Mouse (Mus musculus): ENCODE measurements around the gene Gm9747. TPM values are rescaled to one million over a fixed set of nuclear protein-coding genes. Genes with fewer than 3 reads are reported as not detected.
A peak's percentile ranks its signal among the peaks of the same experiment; 100 is the strongest.

Gene Gm9747
- total and polyA plus RNA-seq, 2 experiments from 2014 or later: 14.8 TPM; not detected in 1

DNA sequence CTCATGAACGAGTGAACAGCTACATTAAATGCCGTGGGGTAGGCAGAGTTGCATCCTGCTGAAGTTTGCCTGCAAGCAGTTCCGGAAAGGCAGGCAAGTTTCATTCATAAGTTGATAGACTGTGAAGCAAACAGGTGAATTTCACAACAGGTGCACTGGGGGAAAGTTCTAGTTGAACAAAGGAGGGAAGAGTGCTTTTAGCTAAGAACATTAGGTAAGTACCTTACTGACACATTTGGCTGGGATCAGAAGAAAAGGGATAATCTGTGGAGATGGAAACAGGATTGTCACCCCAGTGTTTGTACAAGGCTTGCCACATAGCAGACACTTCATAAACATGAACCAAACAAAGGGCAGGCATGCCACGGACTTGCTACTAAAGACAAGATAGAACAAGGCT lies 5.3 kb downstream of the Gm9747 start:
- Histone ChIP-seq H3K4me2 (ENCODE audit: low read depth) (no peak overlapping the region), H3K9ac (no peak overlapping the region)
- WGBS: 70% methylated on average over 4 of the region's 4 CpGs

DNA sequence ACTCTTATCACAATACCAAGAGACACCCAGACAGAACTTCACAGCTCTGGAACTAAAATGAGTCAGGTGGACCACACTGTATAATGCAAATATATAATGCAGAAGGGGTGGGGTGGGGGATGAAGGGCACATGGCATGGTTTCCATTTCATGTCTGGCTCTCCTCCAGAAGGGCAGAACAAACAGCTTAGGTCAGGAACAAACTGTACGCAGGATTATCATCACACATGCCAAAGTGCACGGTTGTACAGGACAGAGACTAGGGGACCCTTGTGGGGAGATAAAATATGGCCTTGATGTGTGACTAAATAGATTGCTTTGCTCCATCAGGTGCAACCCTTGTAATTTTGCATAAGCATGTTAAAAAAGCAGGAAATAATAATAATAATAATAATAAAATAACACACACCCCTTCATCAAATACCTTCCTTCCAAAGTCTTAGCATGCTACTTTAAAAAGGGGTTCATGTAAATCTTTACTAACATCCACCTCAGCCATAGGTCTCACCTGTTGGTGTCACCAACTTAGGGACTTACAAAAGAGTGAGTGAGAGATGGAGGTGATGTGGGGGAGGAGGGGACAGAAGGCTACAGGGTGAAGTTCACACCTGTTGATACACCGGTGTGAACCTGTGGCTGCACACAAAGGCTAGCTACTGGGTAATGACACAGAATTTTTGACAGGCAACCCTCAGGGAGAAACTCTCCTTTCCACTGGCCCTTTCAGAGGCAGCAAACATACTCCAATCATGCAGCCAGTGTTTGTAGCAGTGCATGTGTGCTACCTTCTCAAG lies 6.7 kb downstream of the Gm9747 start:
- Histone ChIP-seq H3K4me3 (ENCODE audit: low read depth, low read length) (no peak overlapping the region), H3K9ac (no peak overlapping the region), H3K9me3 (ENCODE audit: low read length) (no peaks in the 10 kb centered on the region), H3K27ac (ENCODE audit: low read depth, low read length) (no peak overlapping the region), H3K27me3 (ENCODE audit: insufficient read depth, low read length) (no peaks in the 10 kb centered on the region), H3K4me1 (ENCODE audit: insufficient read depth) (no peaks in the 10 kb centered on the region), H3K36me3 (ENCODE audit: insufficient read depth) (no peaks in the 10 kb centered on the region), H3K4me2 (ENCODE audit: low read depth) (no peak overlapping the region)
- ATAC-seq: no peak
- no peak for DNase-seq
- WGBS: 79% methylated on average over 3 of the region's 3 CpGs
- no peak for TF ChIP-seq CTCF (IDR thresholded peaks at IDR 0.05; ENCODE audit: low read depth)

More for the DNA sequence above, 5.3 kb downstream of the Gm9747 start:
- TF ChIP-seq CTCF (IDR thresholded peaks at IDR 0.05; ENCODE audit: low read depth): no peak
- ATAC-seq (no peak), DNase-seq (no peak)
- H3K27ac ChIP-seq (ENCODE audit: low read depth, low read length): no peak overlapping the region
- H3K4me1 ChIP-seq (ENCODE audit: insufficient read depth): no peaks in the 10 kb centered on the region
- no peak overlapping the region for H3K4me3 ChIP-seq (ENCODE audit: low read depth, low read length)
- no peaks in the 10 kb centered on the region for H3K9me3 ChIP-seq (ENCODE audit: low read length)
- H3K36me3 ChIP-seq (ENCODE audit: insufficient read depth): no peaks in the 10 kb centered on the region
- no peaks in the 10 kb centered on the region for H3K27me3 ChIP-seq (ENCODE audit: insufficient read depth, low read length)

DNA sequence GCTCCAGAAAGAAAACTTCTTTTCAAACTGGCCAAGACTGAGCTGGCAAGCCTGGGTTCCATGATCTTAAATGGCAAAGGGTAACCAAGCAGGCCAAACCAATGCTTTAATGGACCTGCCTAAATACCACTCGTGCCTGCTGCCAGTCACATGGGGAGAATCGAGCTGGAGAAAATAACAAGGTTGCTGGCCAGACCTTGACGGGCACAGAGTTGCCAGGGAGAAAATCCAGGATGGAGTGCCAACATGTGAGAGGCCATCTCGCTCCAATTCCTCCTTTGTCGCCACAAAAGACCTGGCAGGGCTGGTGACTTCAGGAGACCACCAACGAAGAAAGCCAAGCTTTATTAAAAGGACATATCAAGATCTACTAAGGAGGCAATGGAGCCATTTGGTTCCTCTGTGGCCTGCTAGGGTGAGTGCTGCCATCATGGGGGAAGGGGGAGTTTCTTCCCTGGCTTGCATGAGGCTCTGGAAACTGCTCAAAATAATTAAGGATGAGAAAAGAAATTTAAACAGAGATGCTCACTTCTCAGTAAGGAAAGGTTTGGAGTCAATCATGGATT lies 10.4 kb downstream of the Gm9747 start:
- Histone ChIP-seq H3K27me3 (ENCODE audit: insufficient read depth, low read length) (no peaks in the 10 kb centered on the region), H3K4me1 (ENCODE audit: insufficient read depth) (no peaks in the 10 kb centered on the region), H3K4me3 (ENCODE audit: low read depth, low read length) (no peak overlapping the region), H3K27ac (ENCODE audit: low read depth, low read length) (no peak overlapping the region), H3K4me2 (ENCODE audit: low read depth) (no peak overlapping the region), H3K9me3 (ENCODE audit: low read length) (no peaks in the 10 kb centered on the region), H3K9ac (no peak overlapping the region), H3K36me3 (ENCODE audit: insufficient read depth) (no peaks in the 10 kb centered on the region)
- DNase-seq: peak; percentile 70
- TF ChIP-seq CTCF (IDR thresholded peaks at IDR 0.05; ENCODE audit: low read depth): no peak
- WGBS: 50% methylated on average over 6 of the region's 6 CpGs
- peak; percentile 84 for ATAC-seq

DNA sequence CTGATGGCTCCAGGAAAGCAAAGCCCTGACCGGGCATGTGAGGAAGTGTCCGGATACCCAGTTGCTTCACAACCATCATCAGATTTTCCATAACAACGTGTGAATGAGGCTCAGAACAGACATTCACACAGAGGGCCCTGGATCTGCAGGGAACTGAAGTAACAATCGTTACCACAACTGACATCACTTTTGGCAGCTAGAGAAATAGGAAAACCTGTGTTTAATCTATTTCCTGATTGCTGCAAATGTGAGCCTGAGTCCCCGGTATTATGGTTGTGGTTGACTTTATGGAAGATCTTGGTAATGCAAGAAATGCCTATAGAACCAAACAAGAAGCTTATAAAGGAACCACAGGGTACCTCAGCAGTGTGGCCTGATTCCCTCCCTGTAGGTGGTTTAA lies 12.1 kb downstream of the Gm9747 start:
- H3K36me3 ChIP-seq (ENCODE audit: insufficient read depth): no peaks in the 10 kb centered on the region
- 72% methylated on average over 5 of the region's 5 CpGs for WGBS
- no peak overlapping the region for H3K4me3 ChIP-seq (ENCODE audit: low read depth, low read length)
- no peaks in the 10 kb centered on the region for H3K9me3 ChIP-seq (ENCODE audit: low read length)
- no peak overlapping the region for H3K4me2 ChIP-seq (ENCODE audit: low read depth)
- no peak for TF ChIP-seq CTCF (IDR thresholded peaks at IDR 0.05; ENCODE audit: low read depth)
- H3K9ac ChIP-seq: no peak overlapping the region
- no peak for ATAC-seq
- no peak overlapping the region for H3K27ac ChIP-seq (ENCODE audit: low read depth, low read length)
- H3K27me3 ChIP-seq (ENCODE audit: insufficient read depth, low read length): no peaks in the 10 kb centered on the region
- no peak for DNase-seq
- no peaks in the 10 kb centered on the region for H3K4me1 ChIP-seq (ENCODE audit: insufficient read depth)

DNA sequence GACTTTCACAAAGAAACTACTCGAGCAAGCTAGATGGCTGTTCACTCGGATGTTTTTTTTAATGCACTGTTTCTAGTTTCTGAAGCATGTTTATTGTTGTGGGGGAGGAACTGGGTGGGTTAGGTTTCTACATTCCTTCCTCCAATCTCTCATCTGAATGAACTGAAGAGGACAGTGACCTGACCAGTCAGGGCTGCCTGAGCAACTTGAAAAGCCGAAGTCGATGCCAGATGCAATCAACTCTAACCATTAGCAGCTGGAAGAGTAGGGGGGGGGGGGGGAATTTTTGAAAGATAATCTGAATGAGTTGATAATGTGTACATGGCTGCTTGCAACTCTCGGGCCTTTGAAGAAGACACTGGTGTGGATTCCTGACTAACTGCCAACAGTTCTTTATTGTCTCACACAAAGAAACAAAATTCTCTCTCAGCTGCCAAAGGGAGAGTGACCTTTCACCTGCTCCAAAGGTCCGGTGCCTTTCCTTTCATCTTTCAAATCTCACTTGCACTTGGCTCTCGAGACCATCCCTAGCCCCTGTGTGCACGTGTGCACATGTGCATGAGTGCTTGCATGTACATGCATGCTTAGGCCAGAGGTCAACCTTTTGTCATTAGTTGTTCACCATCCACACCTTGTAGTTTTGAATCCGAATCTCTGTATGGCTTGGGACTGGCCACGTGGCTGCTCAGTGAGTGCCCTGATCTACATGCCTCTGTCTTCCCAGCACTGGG lies 14.5 kb downstream of the Gm9747 start:
- H3K9me3 ChIP-seq (ENCODE audit: low read length): no peaks in the 10 kb centered on the region
- H3K27ac ChIP-seq (ENCODE audit: low read depth, low read length): no peak overlapping the region
- ATAC-seq (no peak), DNase-seq (no peak)
- H3K4me3 ChIP-seq (ENCODE audit: low read depth, low read length): no peak overlapping the region
- H3K27me3 ChIP-seq (ENCODE audit: insufficient read depth, low read length): no peaks in the 10 kb centered on the region
- no peak overlapping the region for H3K4me2 ChIP-seq (ENCODE audit: low read depth)
- WGBS: 69% methylated on average over 10 of the region's 10 CpGs
- H3K9ac ChIP-seq: no peak overlapping the region
- H3K4me1 ChIP-seq (ENCODE audit: insufficient read depth): no peaks in the 10 kb centered on the region
- no peaks in the 10 kb centered on the region for H3K36me3 ChIP-seq (ENCODE audit: insufficient read depth)
- no peak for TF ChIP-seq CTCF (IDR thresholded peaks at IDR 0.05; ENCODE audit: low read depth)

DNA sequence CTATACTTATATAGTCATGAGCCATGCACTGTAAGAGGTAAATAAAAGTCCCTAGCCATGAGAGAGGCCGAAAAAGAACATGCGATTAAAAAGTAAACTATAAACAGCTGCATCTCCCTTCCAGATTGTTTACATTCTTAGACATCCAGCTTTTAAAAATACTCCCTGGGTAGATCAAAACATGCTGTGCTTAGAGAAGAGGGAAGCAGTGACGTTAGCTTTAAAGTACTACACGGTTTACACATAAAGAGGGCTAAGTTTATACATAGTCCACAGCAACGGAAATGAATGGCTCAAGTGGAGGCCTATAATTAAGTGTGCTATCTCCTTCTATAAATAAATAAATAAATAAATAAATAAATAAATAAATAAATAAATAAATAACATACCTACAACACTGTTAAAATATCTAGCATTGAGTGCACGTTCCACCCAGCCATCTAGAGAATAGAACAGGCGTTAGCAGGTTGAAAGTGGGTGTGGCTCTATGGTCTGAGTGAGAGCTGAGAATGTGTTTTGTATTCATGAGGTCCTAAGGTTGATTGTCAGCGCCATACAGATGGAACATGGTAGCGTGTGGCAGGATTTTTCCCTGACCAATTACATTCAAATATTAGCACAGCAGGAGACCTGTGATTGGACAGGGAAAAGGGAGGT lies 21.0 kb downstream of the Gm9747 start:
- DNase-seq (no peak), ATAC-seq (no peak)
- Histone ChIP-seq H3K27ac (ENCODE audit: low read depth, low read length) (no peak overlapping the region), H3K36me3 (ENCODE audit: insufficient read depth) (no peaks in the 10 kb centered on the region; the same call in 1 of the 2 replicates), H3K9ac (no peak overlapping the region), H3K4me1 (ENCODE audit: insufficient read depth) (no peaks in the 10 kb centered on the region), H3K9me3 (ENCODE audit: low read length) (no peaks in the 10 kb centered on the region), H3K27me3 (ENCODE audit: insufficient read depth, low read length) (no peaks in the 10 kb centered on the region), H3K4me2 (ENCODE audit: low read depth) (no peak overlapping the region), H3K4me3 (ENCODE audit: low read depth, low read length) (no peak overlapping the region)
- WGBS: 78% methylated on average over 9 of the region's 9 CpGs
- no peak for TF ChIP-seq CTCF (IDR thresholded peaks at IDR 0.05; ENCODE audit: low read depth)

Measured in forebrain, postnatal 0 days (tissue).